Mouse (Mus musculus) E14TG2a.4 (cell line): Measurements from ENCODE around the gene Slc35e4.

Experiments used
- CTCF ChIP-seq: conservative IDR thresholded peaks from 2 replicates; pipeline ENCODE4 v1.5.1; 2014; ENCODE audit warnings: low read length
- NANOG ChIP-seq: IDR thresholded peaks from 2 replicates; pipeline ENCODE4 v1.6.1; 2014; ENCODE audit warnings: borderline replicate concordance, low read length, mixed read lengths
- POU5F1 ChIP-seq: IDR thresholded peaks from 2 replicates; pipeline ENCODE4 v1.6.1; 2014; ENCODE audit warnings: low read length, borderline replicate concordance

- no peak for TF ChIP-seq CTCF
- TF ChIP-seq NANOG = no peak
- no peak for TF ChIP-seq POU5F1
These were observed 35.8 kb downstream of the Slc35e4 start for GRCm38 (mm10) chr11:3878660-3879059.
